Mouse (Mus musculus): Measurements from ENCODE around the gene Padi6. TPM values are rescaled to one million over a fixed set of nuclear protein-coding genes. Genes with fewer than 3 reads are reported as not detected.

Gene Padi6
- total RNA-seq, 2 experiments from 2014 or later: 0.32 to 0.44 TPM

DNA sequence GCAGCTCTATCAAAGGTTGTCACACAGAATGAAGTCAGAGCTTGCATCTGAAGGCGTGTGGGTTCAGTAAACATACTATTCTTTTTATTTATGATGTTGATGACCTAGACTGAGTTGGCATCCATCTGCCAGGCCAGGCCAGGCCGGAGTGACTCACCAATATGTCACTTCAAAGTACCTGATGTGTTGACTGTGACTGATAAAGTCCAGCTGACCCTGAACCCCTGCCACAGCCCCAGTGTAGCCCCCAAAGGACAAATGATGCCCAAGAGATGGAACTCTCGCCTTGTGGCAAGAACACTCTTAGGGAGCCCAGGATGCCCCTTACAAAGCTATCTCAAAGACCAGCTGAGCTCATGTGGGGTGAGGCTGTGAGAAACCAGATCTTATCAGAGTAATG, 13.4 kb upstream of the Padi6 start:
- no peak for DNase-seq (ENCODE audit: low spot score in 2 of 2)
- intact Hi-C loops (cut with DNase I): no loop called here

DNA sequence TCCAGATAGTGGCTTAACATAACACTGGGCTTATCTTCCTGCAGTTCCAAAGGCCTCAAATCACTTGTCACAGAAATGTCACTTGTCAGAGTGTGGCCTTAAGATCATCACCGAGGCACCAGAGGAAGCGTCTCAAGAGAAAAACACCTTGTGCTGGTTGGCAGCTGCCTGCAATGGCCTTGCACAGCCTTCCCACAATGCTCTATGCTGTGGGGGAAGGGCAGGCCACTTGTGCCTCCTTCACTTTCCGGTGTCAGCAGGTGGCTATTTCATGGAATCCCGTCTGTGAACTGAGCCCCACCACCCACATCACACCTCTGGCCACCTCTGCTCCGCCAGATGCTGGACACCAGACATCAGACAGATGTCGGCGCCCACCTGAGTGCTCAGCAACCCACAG, 10.9 kb upstream of the Padi6 start:
- DNase-seq (ENCODE audit: low spot score in 2 of 2): no peak
- intact Hi-C loops (cut with DNase I): no loop called here

DNA sequence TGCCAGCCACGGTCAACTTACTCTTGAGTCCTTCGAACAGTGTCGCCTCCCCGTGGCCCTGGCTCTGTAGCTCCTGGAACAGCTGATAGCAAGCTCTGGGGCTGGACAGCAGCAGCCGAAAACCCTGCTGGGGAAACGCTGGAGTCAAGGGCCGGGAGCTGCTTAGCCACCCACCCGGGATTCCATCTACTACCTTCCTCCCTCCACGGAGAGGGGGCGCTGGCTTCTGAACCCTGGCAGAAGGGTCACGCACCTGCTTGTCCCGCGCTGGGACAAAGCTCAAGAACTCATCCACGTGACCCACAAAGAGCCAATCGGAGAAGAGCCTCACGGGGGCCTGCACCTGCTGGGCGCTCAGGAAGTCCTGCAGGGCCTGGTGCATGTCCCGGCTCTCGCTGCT, 7.9 kb upstream of the Padi6 start:
- intact Hi-C loops (cut with DNase I): no loop called here
- no peak for DNase-seq (ENCODE audit: low spot score in 2 of 2)

DNA sequence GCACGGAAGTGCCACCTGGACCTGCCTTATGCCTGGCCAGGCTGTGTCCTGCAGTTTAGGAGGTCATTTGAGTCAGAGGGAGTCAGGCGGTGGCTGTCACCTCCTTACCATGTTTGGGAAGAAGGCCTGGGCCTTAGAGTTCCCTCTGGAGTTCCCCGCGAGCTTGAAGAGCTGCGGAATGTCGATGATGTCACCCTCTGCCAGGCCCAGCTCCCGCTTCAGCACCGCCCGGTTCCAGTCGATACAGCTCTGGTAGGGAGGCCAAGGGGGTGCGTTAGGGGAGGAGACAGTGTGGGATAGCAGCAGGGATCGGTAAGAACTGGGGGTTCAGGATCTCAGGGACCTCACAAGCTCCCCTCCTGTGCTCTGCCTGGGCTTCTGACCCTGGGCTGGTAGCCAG, 5.5 kb upstream of the Padi6 start:
- intact Hi-C loops (cut with DNase I): no loop called here
- no peak for DNase-seq (ENCODE audit: low spot score in 2 of 2)

DNA sequence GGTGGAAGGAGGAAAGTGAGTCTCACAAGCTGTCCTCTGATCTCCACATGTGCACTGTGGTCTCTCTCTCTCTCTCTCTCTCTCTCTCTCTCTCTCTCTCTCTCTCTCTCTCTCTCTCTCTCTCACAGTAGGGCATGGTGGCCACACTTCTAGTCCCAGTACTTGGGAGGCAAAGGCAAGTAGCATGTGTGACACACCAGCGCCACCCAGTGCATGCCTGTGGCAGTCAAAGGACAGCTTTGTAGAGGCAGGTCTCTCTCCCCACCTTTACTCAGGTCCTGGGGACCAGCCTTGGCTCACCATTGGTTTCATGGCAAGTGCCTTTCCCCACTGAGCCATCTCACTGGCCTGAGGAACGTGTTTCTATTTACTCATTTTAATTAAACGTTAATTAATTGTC, 2.2 kb upstream of the Padi6 start:
- DNase-seq (ENCODE audit: low spot score in 2 of 2): peak; percentile 48 to 66
- intact Hi-C loops (cut with DNase I): loop anchor here (2.0 kb wide), 2 partner anchors 20 to 64 kb away; no protein-coding TSS in a partner anchor

DNA sequence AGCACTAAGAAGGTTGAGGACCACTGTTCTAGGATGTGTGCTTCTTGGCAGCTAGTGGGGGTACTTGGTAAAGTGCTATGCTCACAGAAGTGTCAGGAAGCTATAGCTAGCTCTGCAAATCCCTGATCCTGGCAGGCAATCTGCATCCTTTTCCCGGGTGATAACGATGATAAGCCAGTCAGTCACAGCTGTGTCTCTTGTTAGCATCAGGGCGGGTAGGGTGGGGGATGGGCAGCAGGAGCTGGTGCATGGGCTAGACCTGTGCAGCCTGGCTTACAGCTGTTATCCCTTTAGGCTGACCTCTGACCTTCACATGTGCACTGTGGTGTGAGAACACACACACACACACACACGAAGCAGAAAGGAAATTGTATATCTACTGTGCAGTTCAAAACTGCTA, 643 bp upstream of the Padi6 start:
- DNase-seq (ENCODE audit: low spot score in 2 of 2): peak in 1 of 2 experiments; percentile 28
- intact Hi-C loops (cut with DNase I): no loop called here

DNA sequence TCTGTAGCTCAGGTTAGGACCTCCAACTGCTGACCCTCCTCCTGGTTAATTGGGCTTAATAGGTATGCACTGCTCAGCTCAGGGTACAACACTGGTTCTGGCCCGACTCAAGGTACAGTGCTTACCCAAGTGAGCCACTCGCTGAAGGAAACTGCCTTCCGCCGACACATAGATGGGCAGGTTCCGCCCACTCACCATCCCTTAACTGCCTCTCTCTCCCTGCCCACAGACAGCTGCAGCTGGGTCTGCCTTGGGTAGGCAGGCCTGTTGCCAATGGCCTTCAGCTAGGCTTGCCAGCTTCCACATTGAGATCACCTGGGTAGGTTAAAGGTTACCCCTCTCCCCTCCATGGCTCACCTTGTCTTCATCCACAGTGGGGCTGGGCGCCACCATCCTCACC, 1.0 kb downstream of the Padi6 start:
- peak in 1 of 2 experiments; percentile 56 for DNase-seq (ENCODE audit: low spot score in 2 of 2)
- intact Hi-C loops (cut with DNase I): no loop called here

DNA sequence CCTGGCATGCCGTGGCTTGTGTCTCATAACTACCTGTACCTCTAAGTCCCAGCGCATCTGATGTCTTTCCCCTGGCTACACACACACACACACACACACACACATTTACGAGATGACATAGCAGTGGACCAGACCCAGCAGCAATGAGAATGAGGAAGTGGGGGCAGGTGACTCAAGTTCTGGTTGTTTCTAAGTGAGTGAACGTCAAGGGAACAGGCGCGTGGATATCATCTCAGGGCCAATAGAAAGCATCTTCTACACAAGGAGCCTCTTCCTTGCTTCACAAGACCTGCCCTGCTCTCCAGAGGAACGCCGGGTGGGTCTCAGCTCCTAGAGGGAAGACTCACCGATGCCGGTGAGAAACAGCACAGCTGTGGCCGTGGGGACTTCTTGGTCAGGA, 1.8 kb downstream of the Padi6 start:
- intact Hi-C loops (cut with DNase I): no loop called here
- DNase-seq (ENCODE audit: low spot score in 2 of 2): no peak

DNA sequence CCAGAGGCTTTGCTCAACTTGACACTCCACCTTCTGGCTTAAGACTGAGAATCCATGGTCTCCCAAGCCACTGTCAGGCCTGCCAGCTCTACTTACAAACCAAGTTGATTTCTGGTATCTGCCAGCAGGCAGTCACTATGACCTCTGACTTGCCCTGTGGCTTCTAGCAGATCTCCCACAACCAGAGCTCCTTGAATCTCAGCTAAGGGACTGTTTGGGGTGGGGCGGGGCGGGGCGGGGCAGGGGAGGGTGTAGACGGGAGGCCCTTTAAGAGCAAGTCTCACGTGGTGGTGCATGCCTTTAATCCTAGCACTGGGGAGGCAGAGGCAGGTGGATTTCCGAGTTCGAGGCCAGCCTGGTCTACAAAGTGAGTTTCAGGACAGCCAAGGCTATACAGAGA, 9.6 kb downstream of the Padi6 start:
- DNase-seq (ENCODE audit: low spot score in 2 of 2): no peak
- intact Hi-C loops (cut with DNase I): no loop called here

DNA sequence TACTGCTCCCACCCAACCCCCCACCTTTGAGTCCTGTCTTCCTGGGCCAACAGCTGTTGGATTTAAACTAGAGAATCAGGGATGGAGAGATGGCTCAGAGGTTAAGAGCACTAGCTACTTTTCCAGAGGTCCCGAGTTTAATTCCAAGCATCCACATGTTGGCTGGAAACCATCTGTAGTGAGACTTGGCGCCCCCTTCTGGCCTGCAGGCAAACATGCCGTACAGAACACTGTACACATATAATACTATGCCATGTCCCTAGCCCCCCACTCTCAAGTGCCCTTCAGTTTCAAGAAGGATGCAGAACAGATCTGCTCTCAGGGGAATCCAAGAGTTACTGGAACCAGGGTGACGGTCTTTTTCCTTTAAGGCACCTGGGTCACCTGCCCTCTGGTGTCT, 10.8 kb downstream of the Padi6 start:
- intact Hi-C loops (cut with DNase I): no loop called here
- DNase-seq (ENCODE audit: low spot score in 2 of 2): no peak

DNA sequence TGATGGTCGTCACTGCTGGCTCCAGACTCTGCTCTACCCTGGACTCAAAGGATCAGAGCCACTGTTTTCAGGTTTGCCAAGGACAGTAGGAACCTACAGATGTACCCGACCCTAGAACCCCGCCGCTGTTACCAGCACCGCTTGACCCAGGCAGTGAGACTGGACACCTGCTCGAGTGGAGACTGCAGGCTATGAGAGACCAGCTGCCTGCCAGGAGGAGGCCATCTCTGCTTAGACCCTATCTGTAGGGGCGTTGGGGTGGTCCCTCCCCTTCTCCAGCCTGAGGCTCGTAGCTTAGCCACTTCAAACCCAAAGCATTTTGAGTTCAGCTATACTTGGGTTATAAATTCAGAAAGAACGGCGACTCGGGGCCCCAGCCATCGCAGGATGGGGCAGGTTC, 15.5 kb downstream of the Padi6 start:
- DNase-seq (ENCODE audit: low spot score in 2 of 2): no peak
- intact Hi-C loops (cut with DNase I): no loop called here

DNA sequence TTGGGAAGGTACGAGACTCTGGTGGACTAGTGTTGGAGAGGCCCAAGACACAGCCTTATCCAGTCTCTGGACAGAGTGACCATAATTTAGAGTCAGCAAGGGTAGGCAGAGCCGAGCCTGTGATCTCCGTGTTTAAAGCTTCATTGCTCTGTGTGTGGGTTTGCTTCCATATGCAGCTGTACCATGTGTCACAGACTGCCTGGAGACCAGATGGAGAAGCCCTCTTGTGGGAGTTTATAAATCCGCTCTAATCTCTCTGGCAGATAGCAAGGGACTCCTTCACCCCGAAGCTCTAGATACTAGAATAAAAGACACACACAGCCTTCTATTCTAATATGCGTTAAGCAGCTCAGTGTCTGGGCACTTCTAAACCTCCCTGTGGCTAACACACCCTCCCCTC, 17.7 kb downstream of the Padi6 start:
- intact Hi-C loops (cut with DNase I): loop anchor here (2.0 kb wide), 2 partner anchors 20 to 178 kb away; no protein-coding TSS in a partner anchor
- DNase-seq (ENCODE audit: low spot score in 2 of 2): peak; percentile 42 to 83

DNA sequence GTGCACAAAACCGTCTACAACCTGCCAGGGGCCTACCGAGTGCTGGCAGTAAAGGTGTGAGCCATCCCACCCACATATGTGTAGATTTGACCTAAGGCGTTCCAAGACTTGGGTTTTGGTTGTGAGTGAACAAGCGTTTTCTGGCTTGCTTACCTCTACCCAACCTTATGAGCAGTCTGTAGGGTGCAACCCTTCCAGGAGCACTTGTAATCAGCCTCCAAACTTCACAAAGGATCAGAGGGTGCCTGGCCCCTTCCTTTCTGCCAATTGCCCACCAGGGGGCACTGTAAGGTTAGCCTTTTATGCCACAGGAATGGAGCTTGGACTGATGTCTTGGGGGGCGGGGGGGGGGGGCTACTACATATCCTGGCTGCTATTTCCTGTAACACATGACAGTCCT, 18.6 kb downstream of the Padi6 start:
- intact Hi-C loops (cut with DNase I): loop anchor here (2.0 kb wide), 2 partner anchors 21 to 179 kb away; no protein-coding TSS in a partner anchor

DNA sequence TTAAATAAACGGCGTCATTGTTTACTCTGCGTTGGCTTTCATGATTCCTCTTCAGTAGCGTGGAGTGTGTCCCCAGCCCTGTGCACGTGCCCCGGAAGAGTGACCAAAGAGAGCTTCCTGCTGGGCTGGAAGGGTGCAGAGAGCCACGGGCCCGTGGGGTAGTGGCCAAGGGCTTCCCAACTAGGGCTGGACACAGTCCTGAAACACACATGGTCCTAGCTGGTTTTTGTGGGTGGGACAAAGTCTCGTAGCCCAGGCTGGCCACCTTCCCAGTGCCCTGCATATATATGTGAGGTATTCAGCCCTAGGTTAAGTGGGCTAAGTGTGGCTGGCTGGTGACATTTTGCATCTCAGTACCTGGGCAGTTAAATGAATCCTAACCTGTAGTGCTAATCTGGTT, 19.3 kb downstream of the Padi6 start:
- intact Hi-C loops (cut with DNase I): no loop called here
- DNase-seq (ENCODE audit: low spot score in 2 of 2): no peak

More for the DNA sequence above, 18.6 kb downstream of the Padi6 start:
- DNase-seq (ENCODE audit: low spot score in 2 of 2): no peak

DNA sequence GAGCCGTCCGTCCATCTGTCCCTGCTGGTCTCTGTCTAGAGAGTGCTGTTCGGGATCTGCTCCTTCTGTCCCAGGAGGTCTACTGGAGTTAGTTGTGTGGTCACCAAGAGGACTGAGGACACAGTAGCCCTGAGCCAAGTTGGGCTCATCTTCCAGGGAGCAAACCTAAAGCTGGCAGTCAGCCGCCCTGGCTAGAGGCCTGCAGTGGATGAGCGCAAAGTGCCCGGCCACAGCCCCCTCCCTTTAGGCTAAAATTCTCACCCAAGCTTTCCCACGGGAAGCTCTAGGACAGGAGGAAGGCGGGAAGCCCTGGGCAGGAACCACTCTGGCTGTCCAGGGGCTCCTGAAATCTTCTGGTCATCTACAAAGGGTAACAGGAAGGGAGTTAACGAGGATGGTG, 19.7 kb downstream of the Padi6 start:
- no peak for DNase-seq (ENCODE audit: low spot score in 2 of 2)
- intact Hi-C loops (cut with DNase I): no loop called here

DNA sequence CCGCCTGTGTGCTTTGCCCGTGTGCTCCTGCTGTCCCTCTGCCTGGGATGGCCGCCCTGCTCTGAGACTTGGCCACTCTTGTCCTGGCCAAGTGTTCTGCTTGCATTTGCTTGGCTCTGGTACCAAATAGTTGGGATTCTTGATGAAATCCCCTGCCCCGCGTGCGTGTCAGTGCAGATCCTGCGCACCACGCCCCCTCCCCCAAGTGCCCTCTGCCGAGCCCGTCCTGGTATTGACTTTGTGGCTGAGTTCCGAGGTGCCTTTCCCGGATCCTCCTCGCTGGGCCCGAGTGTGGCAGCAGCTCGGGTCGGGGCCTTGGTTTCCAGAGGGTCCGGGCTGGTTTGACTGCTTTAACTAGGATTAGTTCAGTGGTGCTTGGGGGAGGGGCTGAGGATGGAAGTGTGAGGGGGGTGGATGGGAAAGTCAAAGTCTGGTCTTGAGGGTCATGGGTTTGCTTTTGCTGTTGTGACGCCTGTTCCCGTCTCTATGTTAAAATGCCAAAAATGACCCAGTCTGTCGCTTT, 20.4 kb downstream of the Padi6 start:
- intact Hi-C loops (cut with DNase I): no loop called here
- DNase-seq (ENCODE audit: low spot score in 2 of 2): no peak

DNA sequence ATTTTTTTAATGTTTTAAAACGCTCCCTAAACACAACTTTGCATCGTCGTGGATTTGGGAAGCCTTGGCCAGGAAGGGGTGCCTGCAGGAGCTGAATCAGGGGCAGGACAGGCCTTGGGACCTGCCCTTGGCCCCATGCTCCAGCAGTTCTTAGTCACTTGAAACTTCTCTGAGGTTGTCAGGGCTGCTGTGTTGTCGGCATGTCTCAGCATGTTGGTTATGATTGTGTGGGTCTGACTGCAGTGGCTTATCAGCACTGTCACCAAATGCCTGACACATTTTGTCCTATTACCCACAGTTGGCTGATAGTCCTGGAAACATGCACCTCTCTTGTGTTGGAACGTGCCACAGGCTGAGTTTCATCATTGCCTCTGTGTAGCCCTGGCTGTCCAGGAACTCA, 22.4 kb downstream of the Padi6 start:
- no peak for DNase-seq (ENCODE audit: low spot score in 2 of 2)
- intact Hi-C loops (cut with DNase I): no loop called here

DNA sequence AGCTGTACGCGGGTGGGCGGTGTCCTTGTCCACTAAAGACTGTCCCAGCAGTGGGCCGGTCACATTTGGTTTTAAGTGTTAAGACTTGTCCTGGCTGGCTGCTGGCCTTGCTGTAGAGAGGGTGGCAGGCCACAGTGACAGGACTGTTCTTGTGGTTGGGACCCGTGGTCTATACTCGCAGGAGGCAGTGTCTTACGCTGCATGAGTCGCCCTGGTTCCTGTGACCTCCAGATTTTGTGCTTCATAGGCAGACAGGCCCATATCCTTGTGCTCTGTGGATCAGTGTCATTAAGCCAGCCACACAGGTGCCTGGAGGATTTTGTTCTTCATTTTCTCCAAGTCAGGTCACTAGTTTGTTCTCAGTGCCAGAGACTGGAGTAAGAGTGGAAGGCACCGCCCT, 24.0 kb downstream of the Padi6 start:
- intact Hi-C loops (cut with DNase I): no loop called here
- no peak for DNase-seq (ENCODE audit: low spot score in 2 of 2)

DNA sequence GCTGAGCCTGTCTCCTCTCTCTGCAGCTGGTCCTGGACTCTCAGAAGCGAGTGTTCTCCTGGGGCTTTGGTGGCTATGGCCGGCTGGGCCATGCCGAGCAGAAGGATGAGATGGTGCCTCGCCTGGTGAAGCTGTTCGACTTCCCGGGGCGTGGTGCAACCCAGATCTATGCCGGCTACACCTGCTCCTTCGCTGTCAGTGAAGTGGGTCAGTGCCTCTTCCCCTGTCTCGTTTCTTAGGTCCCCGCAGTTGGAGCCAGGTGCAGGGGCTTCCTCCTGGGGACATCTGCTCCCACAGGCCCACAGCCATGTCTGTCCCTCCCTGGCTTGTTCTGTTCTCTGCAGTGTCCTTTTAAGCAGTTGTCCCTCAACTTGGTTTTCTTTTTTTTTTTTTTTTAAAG, 25.4 kb downstream of the Padi6 start:
- no peak for DNase-seq (ENCODE audit: low spot score in 2 of 2)
- intact Hi-C loops (cut with DNase I): no loop called here

DNA sequence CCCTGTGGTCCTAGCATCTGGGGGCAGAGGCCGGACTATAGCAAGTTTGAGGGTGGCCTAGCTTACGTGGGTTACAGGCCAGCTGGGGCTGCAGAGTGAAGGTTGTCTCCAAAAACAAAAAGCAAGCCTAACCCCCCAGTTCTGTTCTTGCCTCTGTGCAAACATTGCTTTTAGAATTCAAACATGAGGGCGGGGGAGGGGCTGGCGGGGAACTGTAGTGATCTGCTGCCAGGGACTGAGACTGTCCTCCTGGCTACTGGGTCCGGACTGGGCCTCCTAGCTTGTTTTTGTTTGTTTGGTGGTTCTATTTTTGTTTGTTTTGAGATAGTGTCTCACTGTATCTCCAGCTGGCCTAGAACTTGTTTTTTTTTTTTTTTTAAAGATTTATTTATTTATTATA, 27.9 kb downstream of the Padi6 start:
- intact Hi-C loops (cut with DNase I): loop anchor here (1.0 kb wide), 1 partner anchor 35 kb away; no protein-coding TSS in a partner anchor
- no peak for DNase-seq (ENCODE audit: low spot score in 2 of 2)

DNA sequence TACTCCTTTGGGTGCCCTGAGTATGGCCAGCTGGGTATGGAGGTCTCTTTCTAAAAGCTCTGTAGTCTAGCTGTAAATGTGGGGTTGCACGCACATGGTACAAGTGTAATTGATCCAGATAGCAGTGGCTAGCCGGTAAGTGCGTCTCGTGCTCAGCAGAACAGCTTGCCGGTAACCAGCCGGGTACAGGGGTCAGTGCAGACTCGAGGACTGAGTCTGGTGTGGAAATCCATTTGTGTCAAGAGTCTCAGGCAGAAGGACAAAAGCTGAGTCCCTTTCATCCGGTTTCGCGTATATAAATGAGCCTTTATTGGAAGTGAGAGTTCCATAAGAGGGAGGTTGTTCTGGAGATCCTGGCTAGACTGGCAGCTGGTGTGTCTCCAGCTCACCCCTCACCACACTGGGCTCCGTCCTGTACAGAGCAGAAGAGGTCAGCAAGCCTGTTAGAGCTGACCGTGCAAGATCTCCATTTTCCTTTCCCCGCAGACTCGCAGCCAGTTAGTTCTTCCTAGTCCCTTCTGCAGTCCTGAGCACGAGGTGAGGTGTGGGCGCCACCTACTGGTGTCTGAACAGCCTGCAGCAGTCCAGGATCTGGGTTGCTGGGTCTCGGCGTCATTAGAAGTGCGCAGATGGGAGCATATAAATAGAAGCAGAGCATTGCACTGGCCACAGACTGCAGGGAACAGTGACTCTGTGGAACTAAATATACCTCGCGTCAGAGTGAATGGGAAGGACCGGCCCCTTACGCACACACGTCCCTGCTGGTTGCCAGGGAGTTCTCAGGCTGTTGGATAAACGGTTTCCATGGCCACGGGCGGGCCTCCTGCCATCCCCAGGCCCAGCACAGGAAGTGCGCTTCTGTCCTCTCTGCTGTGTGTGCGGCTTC, 28.7 kb downstream of the Padi6 start:
- intact Hi-C loops (cut with DNase I): loop anchor here (1.0 kb wide), 2 partner anchors 11 to 34 kb away; no protein-coding TSS in a partner anchor

More for the DNA sequence above, 28.7 kb downstream of the Padi6 start:
- DNase-seq (ENCODE audit: low spot score in 2 of 2): peak; percentile 98 to 99

Measured in left cerebral cortex, postnatal 25 days (tissue).